Mouse (Mus musculus): ENCODE results near the gene Pex12. TPM values are rescaled to one million over a fixed set of nuclear protein-coding genes. Genes with fewer than 3 reads are reported as not detected.
"Not testable (repeated sequence)": the region's sequence is repeated elsewhere in the genome, so short reads cannot be mapped to it uniquely, and the experiment has no call there.

Pex12 gene
- polyA plus RNA-seq, 1 experiment from 2014 or later, result 16.1 TPM

DNA sequence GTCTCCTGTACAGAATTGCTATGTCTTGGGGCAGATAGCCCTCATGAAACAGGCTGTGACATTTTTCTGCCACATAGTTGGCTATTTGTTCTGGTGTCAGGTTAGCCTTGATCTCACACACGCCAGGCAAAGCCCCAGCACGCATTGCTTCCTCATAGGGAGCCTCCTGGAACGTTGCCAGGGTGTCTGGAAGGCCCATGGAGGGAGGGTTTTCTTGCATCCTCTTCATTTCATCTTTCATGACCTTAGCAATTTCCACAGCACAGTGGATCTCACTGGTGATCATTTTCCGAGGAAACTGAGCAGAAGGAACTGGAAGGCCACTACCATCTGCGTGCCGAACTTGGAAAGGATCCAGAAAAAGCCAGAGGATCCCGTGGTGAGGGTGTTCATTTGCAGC lies 26.1 kb downstream of the Pex12 start:
- H3K4me1 ChIP-seq (ENCODE audit: control insufficient read depth, insufficient read depth, low read length), result no peaks in the 10 kb centered on the region
- no peaks in the 10 kb centered on the region for H3K9me3 ChIP-seq (replicated peaks; ENCODE audit: control insufficient read depth, low read length, poor library complexity, severe bottlenecking)
- H3K9ac ChIP-seq (ENCODE audit: low read depth, low read length), result no peak overlapping the region
- no peak overlapping the region for H3K27ac ChIP-seq (ENCODE audit: low read length)
- no peak for ATAC-seq
- no peaks in the 10 kb centered on the region for H3K27me3 ChIP-seq (ENCODE audit: control insufficient read depth, insufficient read depth, low read depth, low read length)
- 71% methylated on average over 7 of the region's 7 CpGs for WGBS
- no peak overlapping the region for H3K4me3 ChIP-seq (ENCODE audit: low read depth, low read length)
- no peak overlapping the region for H3K4me2 ChIP-seq (ENCODE audit: low read length)
- no peaks in the 10 kb centered on the region for H3K36me3 ChIP-seq (ENCODE audit: control insufficient read depth, insufficient read depth, low read length)

DNA sequence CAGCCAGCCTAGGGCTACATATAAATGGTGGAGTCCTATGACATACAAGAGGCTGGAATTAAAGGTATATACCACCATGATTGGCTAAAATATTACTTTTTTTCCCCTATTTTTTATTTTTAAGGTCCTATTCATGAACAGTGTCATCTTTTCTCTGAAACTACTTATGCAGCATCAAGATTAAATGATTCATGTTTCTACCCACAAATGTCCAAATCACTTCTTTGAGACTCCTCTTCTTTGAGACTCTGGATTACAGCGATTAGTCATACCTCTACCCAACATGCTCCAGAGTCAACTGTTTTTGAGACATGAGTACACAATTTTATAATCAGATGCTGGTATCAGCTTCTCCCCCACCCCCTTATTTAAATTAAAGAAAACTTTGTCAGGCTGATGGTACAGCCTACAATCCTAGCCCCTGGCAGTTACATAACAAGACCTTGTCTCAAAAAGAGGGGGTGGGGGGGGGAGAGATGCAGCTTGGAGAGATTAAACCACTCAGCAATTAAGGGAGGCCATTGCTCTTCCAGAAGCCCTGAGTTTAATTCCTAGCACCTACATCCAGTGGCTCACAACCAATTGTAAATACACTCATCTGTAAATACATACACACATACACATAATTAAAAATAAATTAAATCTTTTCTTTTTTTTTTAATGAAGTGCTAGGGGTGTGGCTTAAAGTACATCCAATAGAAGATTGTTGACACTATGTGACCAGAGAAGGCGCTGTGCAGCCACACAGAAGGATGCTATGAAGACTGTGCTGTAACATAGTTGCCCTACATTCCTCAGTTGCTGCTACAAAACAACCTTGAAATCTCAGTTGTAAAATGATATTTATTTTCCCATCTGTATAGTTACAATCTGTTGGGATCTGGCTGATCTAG lies 30.2 kb downstream of the Pex12 start:
- Histone ChIP-seq H3K36me3 (ENCODE audit: control insufficient read depth, insufficient read depth, low read length) (no peaks in the 10 kb centered on the region), H3K4me1 (ENCODE audit: control insufficient read depth, insufficient read depth, low read length) (no peaks in the 10 kb centered on the region), H3K9ac (ENCODE audit: low read depth, low read length) (no peak overlapping the region), H3K9me3 (replicated peaks; ENCODE audit: control insufficient read depth, low read length, poor library complexity, severe bottlenecking) (no peaks in the 10 kb centered on the region), H3K27me3 (ENCODE audit: control insufficient read depth, insufficient read depth, low read depth, low read length) (no peaks in the 10 kb centered on the region), H3K27ac (ENCODE audit: low read length) (peak overlapping the region; percentile 90), H3K4me2 (ENCODE audit: low read length) (peak overlapping the region; percentile 71), H3K4me3 (ENCODE audit: low read depth, low read length) (no peak overlapping the region)
- WGBS, result 16% methylated on average over 2 of the region's 2 CpGs
- ATAC-seq, result no peak

DNA sequence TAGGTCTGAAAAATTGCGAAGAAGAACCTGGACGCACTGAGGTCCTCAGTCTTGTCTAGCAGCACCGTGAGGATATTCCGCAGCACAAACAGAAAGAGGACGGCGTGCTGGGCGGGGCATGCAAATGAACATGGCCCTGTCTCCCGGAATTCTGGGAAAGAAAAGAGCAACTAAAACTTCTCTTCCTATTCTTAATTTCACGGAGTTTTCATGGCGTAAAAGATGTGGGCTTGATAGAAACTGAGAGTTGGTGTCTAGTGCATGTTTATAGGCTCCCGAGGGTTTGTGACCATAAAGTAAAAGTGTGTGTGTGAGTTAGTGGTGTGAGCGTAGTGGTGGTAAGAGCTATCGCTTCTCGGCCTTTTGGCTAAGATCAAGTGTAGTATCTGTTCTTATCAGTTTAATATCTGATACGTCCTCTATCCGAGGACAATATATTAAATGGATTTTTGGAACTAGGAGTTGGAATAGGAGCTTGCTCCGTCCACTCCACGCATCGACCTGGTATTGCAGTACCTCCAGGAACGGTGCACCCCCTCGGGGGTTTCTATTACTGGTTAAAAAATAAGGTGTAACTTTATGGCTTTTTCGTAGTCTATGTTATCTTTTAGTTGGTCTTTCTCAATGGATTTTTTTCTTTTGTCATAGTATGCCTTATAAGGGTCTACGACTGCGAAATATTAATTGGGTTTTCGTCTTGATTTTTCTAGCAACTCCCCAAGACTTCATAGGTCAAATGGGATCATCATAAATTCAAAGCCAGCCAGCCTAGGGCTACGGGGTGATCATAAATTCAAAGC lies 31.0 kb downstream of the Pex12 start:
- peak overlapping the region; percentile 71 for H3K4me2 ChIP-seq (ENCODE audit: low read length)
- no peaks in the 10 kb centered on the region for H3K4me1 ChIP-seq (ENCODE audit: control insufficient read depth, insufficient read depth, low read length)
- peak overlapping the region; percentile 90 for H3K27ac ChIP-seq (ENCODE audit: low read length)
- peak; percentile 91 for ATAC-seq
- H3K9ac ChIP-seq (ENCODE audit: low read depth, low read length), result peak overlapping the region; percentile 78
- H3K27me3 ChIP-seq (ENCODE audit: control insufficient read depth, insufficient read depth, low read depth, low read length), result no peaks in the 10 kb centered on the region
- no peaks in the 10 kb centered on the region for H3K9me3 ChIP-seq (replicated peaks; ENCODE audit: control insufficient read depth, low read length, poor library complexity, severe bottlenecking)
- under 1% methylated on average over 26 of the region's 26 CpGs for WGBS
- H3K4me3 ChIP-seq (ENCODE audit: low read depth, low read length), result peak overlapping the region; percentile 54
- no peaks in the 10 kb centered on the region for H3K36me3 ChIP-seq (ENCODE audit: control insufficient read depth, insufficient read depth, low read length)

DNA sequence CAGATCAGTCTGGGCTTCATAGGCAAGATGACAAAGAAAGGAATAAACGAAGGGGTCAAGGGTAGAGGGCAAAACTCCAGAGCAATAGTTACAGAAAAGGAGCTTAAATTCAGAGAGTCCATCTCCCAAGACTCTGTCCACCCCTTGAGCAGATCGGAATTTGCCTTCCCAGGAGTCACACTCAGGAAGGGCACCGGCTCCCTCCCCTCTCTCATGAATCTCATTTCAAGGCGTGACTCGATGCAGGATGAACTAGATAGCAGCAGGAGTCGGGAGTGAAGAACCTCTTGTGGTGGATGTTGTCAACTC lies 31.6 kb downstream of the Pex12 start:
- H3K4me3 ChIP-seq (ENCODE audit: low read depth, low read length), result peak overlapping the region; percentile 54
- WGBS, result 0% methylated on average over 6 of the region's 6 CpGs
- H3K27me3 ChIP-seq (ENCODE audit: control insufficient read depth, insufficient read depth, low read depth, low read length), result no peaks in the 10 kb centered on the region
- H3K9me3 ChIP-seq (replicated peaks; ENCODE audit: control insufficient read depth, low read length, poor library complexity, severe bottlenecking), result no peaks in the 10 kb centered on the region
- H3K4me2 ChIP-seq (ENCODE audit: low read length), result peak overlapping the region; percentile 71
- peak; percentile 73 for ATAC-seq
- H3K4me1 ChIP-seq (ENCODE audit: control insufficient read depth, insufficient read depth, low read length), result no peaks in the 10 kb centered on the region
- peak overlapping the region; percentile 78 for H3K9ac ChIP-seq (ENCODE audit: low read depth, low read length)
- peak overlapping the region; percentile 90 for H3K27ac ChIP-seq (ENCODE audit: low read length)
- H3K36me3 ChIP-seq (ENCODE audit: control insufficient read depth, insufficient read depth, low read length), result no peaks in the 10 kb centered on the region

DNA sequence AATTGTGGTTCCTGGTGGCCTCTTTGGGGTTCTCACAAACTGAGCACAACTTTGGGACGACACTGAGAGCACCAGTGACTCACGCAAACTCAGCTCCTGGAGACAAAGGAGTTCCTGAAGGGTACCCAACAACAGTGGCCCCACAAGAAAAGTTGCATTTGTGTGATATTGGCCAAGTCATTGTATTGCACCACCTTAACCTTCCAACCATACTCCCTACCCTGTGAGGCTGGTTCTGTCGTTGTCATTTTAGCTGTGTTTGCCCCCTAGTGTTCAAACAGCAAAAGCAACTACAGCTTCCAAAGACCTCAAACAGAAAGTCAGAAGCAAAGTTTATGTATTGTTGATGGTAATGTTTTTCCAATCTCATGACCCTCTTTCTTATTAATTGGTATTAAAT lies 39.2 kb downstream of the Pex12 start:
- ATAC-seq, result no peak

DNA sequence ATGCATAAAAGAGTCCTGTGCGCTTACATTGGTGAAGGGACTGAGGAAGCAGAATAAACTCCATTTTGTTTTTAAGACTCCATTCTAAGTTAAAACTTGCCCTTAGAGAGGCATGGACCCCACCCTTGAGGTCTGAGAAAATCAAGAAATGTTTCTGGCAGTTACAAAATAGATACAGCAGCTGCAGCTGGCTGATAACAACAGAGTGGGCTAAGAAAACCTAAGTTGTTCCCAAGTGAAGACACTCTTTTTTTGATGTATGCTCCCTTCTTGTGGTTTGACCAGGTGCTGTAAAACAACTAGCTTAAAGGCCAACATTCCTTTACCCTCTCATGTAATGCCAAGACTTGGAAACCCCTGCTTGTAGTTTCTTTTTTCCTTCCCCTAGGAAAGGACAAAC lies 39.7 kb downstream of the Pex12 start:
- H3K27me3 ChIP-seq (ENCODE audit: control insufficient read depth, insufficient read depth, low read depth, low read length), result no peaks in the 10 kb centered on the region
- H3K4me3 ChIP-seq (ENCODE audit: low read depth, low read length), result no peak overlapping the region
- H3K9me3 ChIP-seq (replicated peaks; ENCODE audit: control insufficient read depth, low read length, poor library complexity, severe bottlenecking), result no peaks in the 10 kb centered on the region
- H3K9ac ChIP-seq (ENCODE audit: low read depth, low read length), result no peak overlapping the region
- 97% methylated on average over 1 of the region's 1 CpGs for WGBS
- ATAC-seq, result no peak
- H3K4me1 ChIP-seq (ENCODE audit: control insufficient read depth, insufficient read depth, low read length), result no peaks in the 10 kb centered on the region
- no peak overlapping the region for H3K4me2 ChIP-seq (ENCODE audit: low read length)
- no peak overlapping the region for H3K27ac ChIP-seq (ENCODE audit: low read length)
- no peaks in the 10 kb centered on the region for H3K36me3 ChIP-seq (ENCODE audit: control insufficient read depth, insufficient read depth, low read length)

More for the DNA sequence above, 39.2 kb downstream of the Pex12 start:
- WGBS, result 57% methylated on average over 3 of the region's 3 CpGs
- Histone ChIP-seq H3K4me2 (ENCODE audit: low read length) (no peak overlapping the region), H3K4me3 (ENCODE audit: low read depth, low read length) (no peak overlapping the region), H3K27ac (ENCODE audit: low read length) (no peak overlapping the region), H3K4me1 (ENCODE audit: control insufficient read depth, insufficient read depth, low read length) (no peaks in the 10 kb centered on the region), H3K27me3 (ENCODE audit: control insufficient read depth, insufficient read depth, low read depth, low read length) (no peaks in the 10 kb centered on the region), H3K9ac (ENCODE audit: low read depth, low read length) (no peak overlapping the region), H3K36me3 (ENCODE audit: control insufficient read depth, insufficient read depth, low read length) (no peaks in the 10 kb centered on the region), H3K9me3 (replicated peaks; ENCODE audit: control insufficient read depth, low read length, poor library complexity, severe bottlenecking) (no peaks in the 10 kb centered on the region)

DNA sequence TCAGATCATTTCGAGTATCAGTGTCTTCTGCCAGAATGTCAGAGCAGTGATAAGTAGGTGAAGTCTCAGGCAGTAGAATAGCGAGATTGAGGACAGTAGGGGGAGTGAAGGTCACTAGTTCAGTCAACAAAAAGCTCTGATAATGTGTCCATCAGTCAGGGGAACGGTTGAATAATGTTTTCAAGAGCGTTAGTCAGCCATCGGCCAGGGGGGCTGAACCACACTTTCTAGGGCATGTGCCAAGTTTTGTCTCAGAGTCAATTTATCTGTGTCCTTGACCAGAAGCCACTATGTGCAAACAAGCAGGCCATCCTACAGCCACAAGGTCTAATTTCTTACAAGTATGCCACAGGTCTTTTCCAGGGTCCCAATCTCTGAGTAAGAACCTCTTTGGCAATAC lies 45.2 kb downstream of the Pex12 start:
- H3K4me2 ChIP-seq (ENCODE audit: low read length); H3K4me1 ChIP-seq (ENCODE audit: control insufficient read depth, insufficient read depth, low read length); ATAC-seq; H3K9ac ChIP-seq (ENCODE audit: low read depth, low read length); H3K36me3 ChIP-seq (ENCODE audit: control insufficient read depth, insufficient read depth, low read length); H3K27me3 ChIP-seq (ENCODE audit: control insufficient read depth, insufficient read depth, low read depth, low read length); H3K9me3 ChIP-seq (replicated peaks; ENCODE audit: control insufficient read depth, low read length, poor library complexity, severe bottlenecking); H3K4me3 ChIP-seq (ENCODE audit: low read depth, low read length); H3K27ac ChIP-seq (ENCODE audit: low read length): not testable (repeated sequence)
- 70% methylated on average over 5 of the region's 5 CpGs for WGBS

Measured in midbrain, embryonic 16.5 days (tissue).